8 mouse cellular contexts compared by ENCODE assay signal in genomic region chr6:145306331-145307124, GRCm38 (mm10). TPM values are rescaled to one million over a fixed set of nuclear protein-coding genes. Genes with fewer than 3 reads are reported as not detected.
DNase-seq lines count a peak whose midpoint lies in the region; ATAC-seq and TF ChIP-seq lines count a peak whose summit lies in the region.

No protein-coding gene starts in this region.

- peak; percentile 18 for DNase-seq in kidney, adult 2 months
- no peak for DNase-seq in kidney, adult 8-10 months
- peak; percentile 60 for DNase-seq in c-Kit-positive CD71-negative TER-119-negative erythroid progenitor cells, embryonic 14.5 days (ENCODE audit: low read depth)
- DNase-seq in left cerebral cortex, adult 9 months (ENCODE audit: low spot score in 2 of 2) = peak; percentile 54 to 73
- peak; percentile 43 for DNase-seq in midbrain, embryonic 14.5 days
- peak; percentile 43 to 55 for DNase-seq in thymus, postnatal 10 days (ENCODE audit: low spot score in 2 of 2)
- DNase-seq in urinary bladder, postnatal 25 days (ENCODE audit: low spot score) = no peak
- DNase-seq in gastrocnemius, adult 8-10 months (ENCODE audit: low spot score in 2 of 2) = no peak

- H3K4me3 ChIP-seq in kidney, adult 2 months (ENCODE audit: insufficient read depth, low read depth, low read length) = no peak overlapping the region
- H3K4me3 ChIP-seq in midbrain, embryonic 14.5 days (replicated peaks; ENCODE audit: low read depth, low read length) = no peak overlapping the region

- H3K4me2 ChIP-seq in midbrain, embryonic 14.5 days (ENCODE audit: low read length) = no peak overlapping the region

- no peaks in the 10 kb centered on the region for H3K36me3 ChIP-seq in kidney, adult 2 months (ENCODE audit: control insufficient read depth, insufficient read depth, low read length)
- H3K36me3 ChIP-seq in midbrain, embryonic 14.5 days (ENCODE audit: control insufficient read depth, insufficient read depth, low read length) = no peaks in the 10 kb centered on the region

- no peak for ATAC-seq in midbrain, embryonic 14.5 days (ENCODE audit: low FRiP score, low TSS enrichment)

- no peak overlapping the region for H3K9ac ChIP-seq in midbrain, embryonic 14.5 days (replicated peaks; ENCODE audit: low read length)

- WGBS in kidney, adult 2 months = 77% methylated on average over 18 of the region's 18 CpGs
- WGBS in midbrain, embryonic 14.5 days = 73% methylated on average over 18 of the region's 18 CpGs

- H3K27ac ChIP-seq in kidney, adult 2 months (ENCODE audit: insufficient read depth, low read depth, low read length) = no peak overlapping the region
- H3K27ac ChIP-seq in midbrain, embryonic 14.5 days (replicated peaks; ENCODE audit: low read depth, low read length) = no peak overlapping the region

- no peak for TF ChIP-seq POLR2A in kidney, adult 2 months (IDR thresholded peaks at IDR 0.05; ENCODE audit: low read depth, low read length)

- no peaks in the 10 kb centered on the region for H3K9me3 ChIP-seq in midbrain, embryonic 14.5 days (ENCODE audit: control insufficient read depth, low read length)

- no peaks in the 10 kb centered on the region for H3K4me1 ChIP-seq in kidney, adult 2 months (ENCODE audit: control insufficient read depth, insufficient read depth, low read length)
- H3K4me1 ChIP-seq in midbrain, embryonic 14.5 days (ENCODE audit: control insufficient read depth, insufficient read depth, low read length) = peaks cover 8% of the 10 kb centered on the region

- no peaks in the 10 kb centered on the region for H3K27me3 ChIP-seq in kidney, adult 2 months (replicated peaks; ENCODE audit: control insufficient read depth, insufficient read depth, low read length)
- H3K27me3 ChIP-seq in midbrain, embryonic 14.5 days (ENCODE audit: control insufficient read depth, insufficient read depth, low read length) = no peaks in the 10 kb centered on the region

- TF ChIP-seq CTCF in kidney, adult 2 months (conservative IDR thresholded peaks at IDR 0.05; ENCODE audit: insufficient read depth, insufficient read length, low read depth, low read length) = no peak

RNA-seq across cellular contexts. Expression of gene Kras, which starts 56.5 kb away (rescaled TPM):
- 13.1 and 14.3 TPM in 2 replicates for polyA plus RNA-seq in kidney, adult 2 months (2012; rRNA removed)
- 115 and 120 TPM in 2 replicates for polyA plus RNA-seq in midbrain, embryonic 14.5 days (2014; fragmentation: Nextera tagmentation; extraction: Ambion mirVana)
- total RNA-seq in gastrocnemius, adult 8-10 months (2022) = 10 to 100 TPM; 11.7 to 23.7 (median 13.9) TPM

Comparison
In these comparisons a context has a peak if more than half of its experiments do, and no peak if none do; other contexts are left out.
1. DNase-seq: peak in kidney, adult 2 months (single experiment), c-Kit-positive CD71-negative TER-119-negative erythroid progenitor cells, embryonic 14.5 days (single experiment), left cerebral cortex, adult 9 months (2 of 2), midbrain, embryonic 14.5 days (single experiment) and thymus, postnatal 10 days (2 of 2); none in kidney, adult 8-10 months (0 of 2), urinary bladder, postnatal 25 days (single experiment) and gastrocnemius, adult 8-10 months (0 of 2).